Mouse (Mus musculus) lung, embryonic 15.5 days (tissue): ENCODE results near the gene Foxd1. TPM values are rescaled to one million over a fixed set of nuclear protein-coding genes. Genes with fewer than 3 reads are reported as not detected.

Source experiments
- ATAC-seq: fragments of 200-750 bp; cut with Nextera tagmentation; 2 replicates; pipeline ENCODE4 v1.8.0; 2017; ENCODE audit warnings: moderate number of reproducible peaks, borderline replicate concordance; ENCODE audit not compliant: low FRiP score, low TSS enrichment; ENCODE audit errors: extremely low read depth
- H3K27ac ChIP-seq: fragments of 300-500 bp; sonication (generic); 2 replicates; pipeline ENCODE4 v1.5.1; 2015; ENCODE audit warnings: moderate library complexity, mild to moderate bottlenecking, inconsistent platforms
- H3K27me3 ChIP-seq: fragments of 300-500 bp; sonication (generic); 2 replicates; pipeline ENCODE4 v1.6.1; 2015; ENCODE audit warnings: inconsistent platforms
- H3K36me3 ChIP-seq: fragments of 300-500 bp; sonication (generic); 2 replicates; pipeline ENCODE4 v1.6.1; 2015; ENCODE audit warnings: inconsistent platforms
- H3K4me1 ChIP-seq: fragments of 300-500 bp; sonication (generic); 2 replicates; pipeline ENCODE4 v1.6.1; 2015; ENCODE audit warnings: inconsistent platforms
- H3K4me2 ChIP-seq: fragments of 300-500 bp; sonication (generic); 2 replicates; pipeline ENCODE4 v1.6.1; 2015; ENCODE audit warnings: inconsistent platforms, mild to moderate bottlenecking, moderate library complexity
- H3K4me3 ChIP-seq: fragments of 300-500 bp; sonication (generic); 2 replicates; pipeline ENCODE4 v1.5.1; 2015; ENCODE audit warnings: mild to moderate bottlenecking, inconsistent platforms
- H3K9ac ChIP-seq: fragments of 300-500 bp; sonication (generic); 2 replicates; pipeline ENCODE4 v1.6.1; 2015; ENCODE audit warnings: inconsistent platforms
- H3K9me3 ChIP-seq: fragments of 300-500 bp; sonication (generic); 2 replicates; pipeline ENCODE4 v1.6.1; 2016; ENCODE audit warnings: inconsistent platforms
- WGBS: fragments of 180-500 bp; shearing (Covaris S2); methylation state at CpG from one replicate; pipeline ENCODE4 v1.1.7; 2015; 5-methylcytosine and 5-hydroxymethylcytosine counted together
- polyA plus RNA-seq: library from polyadenylated mRNA; unstranded; fragments of >200 nt; fragmentation: Nextera tagmentation; extraction: Ambion mirVana; gene quantifications from 2 replicates; pipeline ENCODE4 v1.2.1, GENCODE M21; 2015

The Foxd1 gene
- polyA plus RNA-seq, 1 experiment from 2014 or later: 0.04 TPM

DNA sequence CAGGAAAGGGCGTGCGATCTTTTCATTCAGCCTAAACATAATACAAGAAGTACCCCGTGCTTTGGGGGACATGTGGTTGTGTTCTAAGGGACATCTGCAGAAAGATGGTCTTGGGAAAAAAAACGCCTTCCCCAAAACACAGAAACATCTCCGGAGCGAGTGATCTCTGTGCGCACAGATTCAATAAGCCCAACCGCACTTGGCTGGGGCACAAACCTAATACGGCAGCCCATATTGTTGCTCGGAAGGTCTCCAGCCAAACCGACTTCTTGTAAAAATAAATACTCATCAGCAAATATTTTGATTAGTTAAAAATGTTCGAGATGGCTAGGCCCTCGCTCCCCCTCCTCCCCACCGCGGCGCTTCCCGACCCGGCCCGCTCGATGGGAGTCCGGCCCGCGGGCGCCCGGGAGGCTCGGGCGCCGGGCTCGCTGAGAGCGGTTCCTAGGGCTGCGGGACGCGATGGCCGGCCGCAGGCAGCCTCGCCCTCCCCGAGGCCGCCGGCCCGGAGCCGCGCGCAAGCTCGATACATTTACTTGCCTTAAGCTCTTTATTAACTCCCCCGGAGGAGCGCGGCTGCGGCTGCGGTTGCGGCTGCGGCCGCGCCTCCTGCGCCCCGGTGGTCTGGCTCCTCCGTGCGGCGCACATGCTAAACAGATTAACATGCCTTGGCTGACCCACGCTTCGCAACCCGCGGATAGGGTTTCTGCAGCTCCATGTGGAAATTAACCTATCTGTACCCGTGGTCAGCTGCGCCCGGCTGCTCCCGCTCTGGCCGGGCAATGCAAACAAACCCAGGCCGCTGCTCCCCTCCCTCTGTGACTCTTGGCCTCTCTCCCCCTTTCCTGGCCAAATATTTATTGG is 37.0 kb downstream of the Foxd1 start:
- under 1% methylated on average over 68 of the region's 68 CpGs for WGBS
- Histone ChIP-seq H3K27ac (no peak overlapping the region), H3K4me2 (peak overlapping the region; percentile 85), H3K36me3 (no peaks in the 10 kb centered on the region), H3K4me1 (peaks cover 21% of the 10 kb centered on the region), H3K9ac (peak overlapping the region; percentile 12; the same call in 1 of the 2 replicates), H3K27me3 (peaks cover 71% of the 10 kb centered on the region), H3K9me3 (no peaks in the 10 kb centered on the region), H3K4me3 (peak overlapping the region; percentile 39)
- peak; percentile 65 for ATAC-seq

DNA sequence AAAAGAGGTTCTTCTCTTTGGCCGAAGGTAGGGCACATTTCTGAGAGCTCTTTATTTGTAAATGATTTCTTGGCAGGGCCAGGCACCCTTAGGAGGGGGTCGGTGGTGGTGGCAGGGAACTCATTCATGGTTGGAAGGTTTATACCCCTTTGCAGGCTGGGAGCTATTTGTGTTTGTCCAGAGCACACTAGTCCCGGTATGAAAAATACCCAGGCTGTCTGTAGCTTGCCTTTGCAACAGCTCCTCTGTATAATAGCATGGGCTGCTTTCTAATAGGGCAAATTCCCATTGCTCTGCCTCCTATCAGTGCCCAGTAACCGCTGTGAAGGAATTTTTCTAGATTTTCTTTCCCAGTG is 37.6 kb downstream of the Foxd1 start:
- no peaks in the 10 kb centered on the region for H3K36me3 ChIP-seq
- no peaks in the 10 kb centered on the region for H3K9me3 ChIP-seq
- peaks cover 70% of the 10 kb centered on the region for H3K27me3 ChIP-seq
- 7% methylated on average over 4 of the region's 4 CpGs for WGBS
- H3K4me2 ChIP-seq: peak overlapping the region; percentile 85
- no peak for ATAC-seq
- peak overlapping the region; percentile 39 for H3K4me3 ChIP-seq
- H3K9ac ChIP-seq: no peak overlapping the region
- H3K27ac ChIP-seq: no peak overlapping the region
- peaks cover 21% of the 10 kb centered on the region for H3K4me1 ChIP-seq

DNA sequence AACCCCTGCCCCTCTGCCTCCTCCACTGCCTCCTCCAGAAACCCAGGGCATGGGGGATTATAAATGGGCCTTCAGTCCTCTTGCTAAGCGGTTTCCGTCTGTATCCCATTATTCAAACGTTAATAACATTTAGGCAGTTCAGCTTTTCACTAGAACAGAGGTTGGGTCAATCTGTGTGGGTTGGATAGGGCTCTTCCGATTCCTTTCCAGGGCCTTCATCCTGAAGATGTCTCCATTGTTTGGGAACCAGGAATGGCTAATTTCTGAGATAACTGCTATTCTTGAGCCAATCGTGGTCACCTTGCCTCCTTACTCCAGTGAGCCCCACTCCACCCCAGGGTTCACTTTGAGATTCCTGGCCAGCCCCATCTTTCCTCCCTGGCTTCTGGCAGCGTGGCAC is 38.0 kb downstream of the Foxd1 start:
- no peak overlapping the region for H3K4me3 ChIP-seq
- H3K36me3 ChIP-seq: no peaks in the 10 kb centered on the region
- H3K9ac ChIP-seq: no peak overlapping the region
- H3K4me2 ChIP-seq: no peak overlapping the region
- H3K9me3 ChIP-seq: no peaks in the 10 kb centered on the region
- H3K27ac ChIP-seq: no peak overlapping the region
- peaks cover 70% of the 10 kb centered on the region for H3K27me3 ChIP-seq
- ATAC-seq: no peak
- 30% methylated on average over 6 of the region's 6 CpGs for WGBS
- peaks cover 21% of the 10 kb centered on the region for H3K4me1 ChIP-seq

DNA sequence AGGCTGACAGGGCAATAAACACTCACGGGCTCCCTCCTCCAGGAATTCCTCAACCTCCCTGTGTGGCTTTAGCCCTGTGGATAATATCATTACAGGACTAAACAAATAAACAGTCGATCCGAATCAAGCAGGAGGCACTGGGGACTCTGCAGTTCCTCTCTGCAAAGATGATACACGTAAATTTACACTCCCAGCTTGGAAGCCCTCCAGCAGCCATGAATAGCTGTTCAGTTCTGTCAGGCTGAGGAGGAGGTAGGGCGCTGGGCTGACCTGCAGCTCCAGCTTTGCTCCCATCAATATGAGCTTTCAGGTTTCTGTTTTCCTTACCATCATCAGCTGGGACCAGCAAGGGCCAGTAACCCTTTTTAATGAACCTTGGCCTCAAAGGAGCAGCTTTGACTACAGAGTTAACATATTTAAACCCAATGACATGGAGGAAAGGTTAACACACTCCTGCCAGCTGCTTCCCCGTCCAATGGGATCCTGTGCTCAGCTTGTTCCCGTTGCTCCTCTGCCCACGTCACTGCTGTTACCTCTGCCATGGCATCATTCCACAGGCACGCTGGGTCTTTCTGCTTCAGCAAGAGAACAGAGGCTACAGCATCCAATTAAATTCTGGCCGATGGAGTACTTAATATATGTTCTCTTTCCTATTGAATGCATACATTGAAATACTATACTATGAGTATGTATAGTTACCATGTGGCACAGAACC is 39.5 kb downstream of the Foxd1 start:
- WGBS: 18% methylated on average over 10 of the region's 10 CpGs
- Histone ChIP-seq H3K36me3 (no peaks in the 10 kb centered on the region), H3K27ac (no peak overlapping the region), H3K27me3 (peaks cover 60% of the 10 kb centered on the region), H3K4me1 (peaks cover 21% of the 10 kb centered on the region), H3K4me2 (no peak overlapping the region), H3K9ac (no peak overlapping the region), H3K4me3 (no peak overlapping the region), H3K9me3 (no peaks in the 10 kb centered on the region)
- no peak for ATAC-seq

Other genes with a start within 250 kb of the Foxd1 start
- gene Arhgef28, start 147.8 kb upstream of the Foxd1 start, polyA plus RNA-seq: 18.8 and 19.3 TPM in 2 replicates
- 32.6 and 33.0 TPM in 2 replicates for gene Utp15, start 91.2 kb upstream of the Foxd1 start, polyA plus RNA-seq
- 18.0 and 18.8 TPM in 2 replicates for gene Ankra2, start 91.2 kb upstream of the Foxd1 start, polyA plus RNA-seq
- not detected in 2 replicates for gene Gm21976, start 74.4 kb upstream of the Foxd1 start, polyA plus RNA-seq
- 652 and 689 TPM in 2 replicates for gene Btf3, start 37.2 kb upstream of the Foxd1 start, polyA plus RNA-seq
- 1.3 and 1.6 TPM in 2 replicates for gene Gm10320, start 137.8 kb downstream of the Foxd1 start, polyA plus RNA-seq